Mouse (Mus musculus) T-helper 17 cell (primary cell): ENCODE measurements around the gene Gm16429.
"Not testable (repeated sequence)": the region's sequence is repeated elsewhere in the genome, so short reads cannot be mapped to it uniquely, and the experiment has no call there.

Source experiments
- in situ Hi-C, 2 experiments: fragments of 300-600 bp; cut with MboI, MseI; formaldehyde crosslinking; loops; 1 replicate in 1 of 2; 2 replicates in 1 of 2; pipeline ENCODE4 v1.15.1; 2025; ENCODE audit warnings: high pct_unique_total_duplicates in 2 of 2

Gm16429 gene

GRCm38 (mm10) chr5:93928952-93929351, at the start of gene Gm16429:
Gm16429 (minus strand) TSS chr5:93929052.
- in situ Hi-C loops: not testable (repeated sequence)
